Mouse (Mus musculus): ENCODE measurements at regions not wholly inside any gene's neighbourhood (a gene's known extent, or its start where the extent isn't known, plus 50 kb on each side); places are given as distances from the start of the nearest gene placed in this dataset.

DNA sequence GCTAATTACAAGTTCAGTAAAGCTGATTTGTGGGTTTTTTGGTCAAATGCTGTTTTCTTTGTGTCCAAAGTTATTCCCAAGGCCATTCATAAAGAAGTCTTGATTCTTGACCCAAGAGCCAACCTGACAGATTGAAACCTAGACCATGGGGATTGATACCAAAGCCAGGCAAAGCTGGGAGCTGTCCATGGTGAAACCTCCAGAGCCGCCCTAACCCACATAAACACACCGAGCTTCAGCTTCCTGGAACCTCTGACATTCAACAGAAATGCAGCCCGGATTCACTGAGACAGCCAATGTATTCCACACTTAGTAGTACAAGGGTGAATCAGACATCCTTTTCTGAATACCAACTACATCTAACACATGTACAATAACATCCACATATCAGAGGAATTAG is 386.7 kb upstream of the Zdhhc25 start:
- no peak for DNase-seq (ENCODE audit: low read depth)

DNA sequence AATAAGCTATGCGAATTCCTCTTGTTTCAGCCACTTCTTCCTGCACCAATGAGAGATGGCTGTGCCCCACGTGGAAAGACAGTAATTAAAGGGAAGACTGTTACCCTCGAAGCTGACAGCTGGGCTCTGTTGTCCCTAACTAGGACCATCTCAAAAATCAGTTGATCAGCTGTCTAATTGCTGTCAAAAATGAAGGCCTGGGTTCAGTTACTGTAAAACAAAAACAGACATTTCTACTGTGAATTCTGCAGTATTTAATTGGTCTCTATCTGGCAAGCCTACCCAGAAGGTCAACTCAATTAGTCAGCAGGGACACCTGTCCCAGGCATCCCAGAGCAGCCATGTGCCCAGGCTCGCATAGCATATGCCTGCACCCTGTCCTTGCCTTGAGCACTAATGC is 385.8 kb upstream of the Zdhhc25 start:
- no peak for DNase-seq (ENCODE audit: low read depth)

DNA sequence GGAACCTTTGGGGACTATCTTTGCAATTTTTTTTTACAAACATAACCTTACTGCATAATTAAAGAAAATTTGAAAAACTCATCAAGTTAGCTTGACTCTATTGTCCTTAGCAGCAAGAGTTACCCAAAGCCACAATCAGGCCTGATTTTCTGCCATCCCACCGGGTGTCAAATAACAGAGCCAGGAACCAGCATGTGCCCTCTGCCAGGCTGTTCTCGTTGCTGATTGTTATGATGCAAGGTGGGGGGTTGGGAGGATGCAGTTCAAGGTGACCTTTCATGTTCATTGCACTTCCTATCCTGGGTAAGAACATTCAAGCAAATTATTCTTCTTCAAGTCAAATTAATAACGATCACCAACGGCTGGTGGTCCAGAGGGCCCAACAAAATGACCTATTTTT is 370.6 kb upstream of the Zdhhc25 start:
- no peak for DNase-seq (ENCODE audit: low read depth)

DNA sequence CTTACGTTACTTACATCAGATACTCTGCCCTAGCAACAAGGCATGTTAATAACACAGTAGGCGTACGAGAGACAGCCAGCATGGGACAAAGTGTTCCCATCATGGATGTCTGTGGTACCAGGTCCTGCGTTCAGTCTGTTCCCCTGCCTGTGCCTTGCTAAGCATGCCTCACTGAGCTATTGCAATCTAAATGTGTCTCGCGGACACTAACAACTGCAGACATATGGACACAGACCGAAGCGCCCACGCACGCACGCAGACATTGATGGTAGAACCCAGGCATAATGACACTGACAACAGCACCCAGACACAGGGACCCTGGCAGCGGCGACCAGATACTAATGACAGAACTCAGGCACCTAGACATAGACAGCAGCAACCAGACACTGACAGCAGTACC is 355.5 kb upstream of the Zdhhc25 start:
- DNase-seq (ENCODE audit: low read depth) = no peak

DNA sequence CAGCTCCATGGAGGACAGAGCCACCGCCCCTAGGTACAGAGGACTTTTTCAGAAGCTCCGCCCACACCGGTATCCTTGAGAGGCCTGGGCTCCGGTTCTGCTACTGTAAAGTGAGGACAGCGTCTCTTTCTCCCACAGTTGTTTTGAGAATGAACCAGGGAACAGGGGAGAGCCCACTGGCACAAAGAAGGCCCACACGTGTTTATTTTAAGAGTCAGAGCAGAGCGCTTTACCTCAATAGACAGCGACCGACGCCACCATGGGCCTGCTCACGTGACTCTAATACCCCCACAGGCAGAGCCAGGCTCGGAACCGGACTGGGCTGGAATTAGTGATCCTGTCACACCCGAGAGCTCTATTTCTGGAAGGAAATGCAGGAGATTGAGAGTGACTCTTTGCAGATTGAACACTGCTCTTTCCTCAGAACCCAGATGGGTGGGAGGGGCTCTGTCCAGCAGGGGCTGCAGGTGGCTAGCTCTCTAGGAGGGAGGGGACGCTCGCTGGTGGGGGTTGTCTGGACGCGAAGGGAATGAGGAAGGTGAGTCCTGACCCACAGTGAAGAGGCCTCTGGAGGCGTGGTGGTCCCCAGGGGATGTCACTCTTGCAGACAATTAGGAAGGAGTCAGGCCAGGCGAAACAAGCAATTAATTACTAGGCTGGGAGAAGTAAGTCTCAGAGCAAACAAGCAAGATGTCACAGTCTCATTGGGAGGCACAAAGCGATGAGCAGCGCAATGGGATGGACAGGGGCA is 354.4 kb upstream of the Zdhhc25 start:
- no peak for DNase-seq (ENCODE audit: low read depth)

DNA sequence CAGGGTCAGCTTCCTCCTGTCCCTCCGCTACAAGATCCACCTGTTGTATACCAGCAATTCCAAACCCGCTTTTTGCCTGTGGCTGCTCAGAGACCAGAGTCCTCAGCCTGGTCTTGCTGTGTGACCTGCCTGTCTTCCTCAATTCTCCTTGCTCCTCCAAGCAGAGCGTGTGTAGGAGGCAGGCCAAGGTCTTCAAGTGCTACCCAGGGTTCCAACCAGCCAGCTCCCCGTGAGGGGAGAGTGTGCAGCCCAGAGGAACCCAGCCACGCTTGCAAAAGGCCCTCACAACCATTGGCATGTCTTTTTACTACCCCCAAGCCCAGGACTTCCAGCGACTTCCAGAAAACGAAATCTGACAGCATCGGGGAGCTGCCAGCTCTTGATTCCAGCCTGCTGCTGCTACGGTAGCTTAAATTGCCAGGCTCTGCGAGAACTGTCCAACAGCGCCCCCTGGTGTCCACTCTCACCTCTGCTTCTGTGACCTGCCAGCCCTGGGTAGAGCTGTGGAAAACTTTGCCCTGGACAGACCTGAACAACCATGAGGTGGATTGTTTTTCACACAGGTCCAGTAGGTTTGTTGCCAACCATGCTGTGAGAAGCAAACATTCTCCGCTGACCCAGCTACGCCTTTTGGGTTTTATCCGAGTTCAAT is 352.0 kb upstream of the Zdhhc25 start:
- DNase-seq (ENCODE audit: low read depth) = peak; percentile 6

DNA sequence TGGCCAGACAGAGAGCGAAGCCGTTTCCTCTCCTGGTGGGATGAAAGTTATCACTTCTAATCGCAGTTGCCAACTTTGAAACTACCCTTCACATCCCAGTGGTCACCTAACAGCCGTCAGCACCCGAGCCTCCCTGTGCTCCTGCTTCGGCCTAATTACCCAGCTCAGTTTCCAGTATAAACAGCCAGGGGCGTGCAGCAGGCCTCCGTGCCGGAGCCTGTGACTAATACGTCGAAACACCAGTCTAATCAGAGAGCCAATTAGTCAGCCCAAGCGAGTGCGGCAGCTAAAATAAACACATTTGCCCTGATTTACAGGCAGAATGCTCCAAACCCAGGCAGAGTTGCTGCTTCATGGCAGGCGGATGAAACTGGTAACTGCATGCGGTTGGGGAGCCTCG is 312.1 kb upstream of the Zdhhc25 start:
- no peak for DNase-seq (ENCODE audit: low read depth)

DNA sequence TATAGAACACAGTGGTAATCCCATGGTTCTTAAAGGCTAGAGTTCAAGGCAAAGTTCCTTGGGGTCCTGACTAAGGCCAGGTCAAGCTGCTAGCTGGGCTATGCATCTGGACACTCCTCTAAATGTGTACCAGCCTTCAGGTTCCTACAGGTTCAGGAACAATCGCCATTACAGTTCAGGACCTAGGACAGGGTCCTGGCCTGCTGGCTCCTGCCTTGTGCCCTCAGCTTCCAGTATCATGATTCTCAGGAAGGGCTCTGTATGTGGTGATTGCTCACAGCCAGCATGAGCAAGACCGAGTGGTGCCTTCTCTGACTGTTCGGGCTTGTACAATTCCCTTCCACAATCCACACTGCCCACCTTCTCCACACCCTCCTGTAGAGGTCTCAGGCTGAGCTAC is 311.4 kb upstream of the Zdhhc25 start:
- DNase-seq (ENCODE audit: low read depth) = no peak

DNA sequence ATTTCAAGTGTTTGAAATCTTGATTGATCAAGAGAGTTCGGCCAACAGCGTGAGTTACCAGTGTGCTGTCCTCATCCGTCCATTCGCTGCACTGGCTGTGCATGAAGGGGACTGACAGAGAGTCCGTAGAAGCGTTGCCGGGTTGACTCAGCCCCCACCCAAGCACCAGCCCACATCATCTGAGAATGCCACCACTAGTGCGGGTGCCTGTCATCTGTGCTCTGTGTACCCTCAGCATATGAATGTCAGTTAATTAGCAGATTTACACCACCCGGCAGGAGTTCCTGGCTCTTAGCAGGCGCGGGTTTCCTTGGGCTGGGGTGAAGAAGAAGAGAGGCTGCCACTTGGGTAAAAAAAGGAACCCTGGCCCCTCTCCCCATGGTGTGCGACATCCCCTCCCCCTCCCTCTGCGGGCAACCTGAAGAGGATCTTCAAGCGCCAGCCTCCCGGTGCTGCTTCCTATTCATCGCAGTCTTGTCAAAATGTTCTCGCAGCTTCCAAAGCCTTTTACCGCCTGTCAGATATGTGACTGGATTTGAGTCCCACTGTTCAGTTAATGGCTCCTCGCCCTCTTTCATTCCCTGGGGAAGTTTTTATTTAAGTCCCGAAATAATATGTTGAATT is 309.2 kb upstream of the Zdhhc25 start:
- no peak for DNase-seq (ENCODE audit: low read depth)

DNA sequence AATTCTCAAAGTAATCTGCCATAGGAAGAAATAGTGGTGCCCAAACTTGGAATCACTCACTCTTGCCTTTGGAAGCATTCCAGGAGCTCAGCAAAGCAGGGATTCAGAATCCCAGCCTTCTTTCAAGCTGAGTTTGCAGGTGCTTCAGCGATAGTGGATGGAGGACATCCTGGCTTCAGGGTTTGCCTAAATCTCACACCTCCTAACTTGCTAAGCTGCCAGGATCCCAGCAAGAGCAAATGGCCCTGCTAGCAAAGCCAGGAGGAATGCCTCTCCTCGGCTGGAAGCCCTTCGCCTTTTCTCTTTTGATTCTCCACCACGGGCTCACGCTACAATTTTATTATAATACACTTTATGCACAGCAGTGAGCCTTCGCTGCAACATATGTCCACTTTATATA is 301.0 kb upstream of the Zdhhc25 start:
- DNase-seq (ENCODE audit: low read depth) = no peak

DNA sequence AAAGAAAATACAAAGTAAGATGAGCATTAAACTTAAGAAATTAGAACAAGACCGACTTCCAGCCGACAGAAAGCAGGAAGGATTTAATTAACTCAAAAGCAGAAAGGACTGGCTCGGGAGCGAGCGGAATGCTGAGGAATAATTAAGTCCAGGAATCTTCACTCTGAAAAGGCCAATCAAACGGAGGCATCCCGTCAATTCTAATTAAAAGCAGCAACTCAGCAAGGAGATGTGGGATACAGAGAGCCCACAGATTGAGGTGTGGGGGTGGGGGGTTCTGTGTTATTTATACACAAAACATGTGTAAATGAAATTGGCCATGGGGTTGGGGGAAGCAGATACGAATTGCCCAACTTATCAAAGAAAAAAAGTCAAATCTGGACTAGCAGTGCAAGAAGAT is 288.9 kb upstream of the Zdhhc25 start:
- DNase-seq (ENCODE audit: low read depth) = no peak

DNA sequence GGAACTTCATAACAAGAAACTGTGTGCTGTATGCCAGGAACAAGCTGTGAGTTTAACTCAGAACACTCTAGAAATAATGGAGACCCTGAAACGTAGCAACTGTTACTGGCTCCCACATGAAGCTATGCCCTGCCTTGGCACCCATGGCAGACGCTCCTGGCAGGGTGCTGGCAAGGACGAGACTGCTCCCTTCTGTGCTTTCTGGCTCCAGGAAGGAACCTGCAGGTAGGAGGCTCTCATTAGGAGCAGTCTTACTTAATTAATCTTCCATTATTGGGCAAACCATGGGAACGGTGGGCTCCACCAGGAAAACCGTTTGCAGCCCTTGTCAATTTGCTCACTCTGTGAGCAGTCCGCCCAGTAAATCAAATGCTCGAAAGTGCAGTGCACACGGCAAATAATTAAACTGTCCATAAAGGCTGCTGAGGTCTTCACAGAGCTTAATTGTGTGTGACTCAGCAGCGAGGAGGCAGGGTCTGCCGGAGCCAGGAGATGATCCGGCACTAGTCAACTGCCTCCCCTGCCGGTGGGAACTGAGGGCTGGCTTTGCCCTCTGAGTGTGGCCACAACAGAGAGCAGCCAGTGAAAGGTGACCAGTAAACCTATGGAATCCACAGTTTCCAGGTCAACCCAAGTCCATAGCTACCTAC is 285.2 kb upstream of the Zdhhc25 start:
- no peak for DNase-seq (ENCODE audit: low read depth)

DNA sequence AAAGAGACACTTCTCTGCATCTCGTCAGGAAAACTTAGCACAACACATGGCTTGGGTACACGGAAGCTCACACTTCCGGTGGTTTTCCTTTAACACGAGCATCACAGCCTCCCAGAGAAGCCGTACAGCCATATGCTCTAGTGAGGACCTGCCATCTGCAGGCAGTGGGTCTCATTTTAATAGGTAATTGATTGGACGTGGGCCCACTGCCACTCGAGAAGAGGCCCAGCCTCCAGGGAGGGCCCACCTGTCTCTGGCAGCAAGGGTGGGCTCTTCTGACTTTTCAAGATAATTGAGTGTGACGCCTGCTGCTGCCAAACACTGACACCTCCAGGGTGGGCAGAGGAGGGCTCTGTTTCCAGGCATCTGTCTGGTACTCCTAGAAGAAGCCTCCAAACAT is 282.1 kb upstream of the Zdhhc25 start:
- peak; percentile 29 for DNase-seq (ENCODE audit: low read depth)

DNA sequence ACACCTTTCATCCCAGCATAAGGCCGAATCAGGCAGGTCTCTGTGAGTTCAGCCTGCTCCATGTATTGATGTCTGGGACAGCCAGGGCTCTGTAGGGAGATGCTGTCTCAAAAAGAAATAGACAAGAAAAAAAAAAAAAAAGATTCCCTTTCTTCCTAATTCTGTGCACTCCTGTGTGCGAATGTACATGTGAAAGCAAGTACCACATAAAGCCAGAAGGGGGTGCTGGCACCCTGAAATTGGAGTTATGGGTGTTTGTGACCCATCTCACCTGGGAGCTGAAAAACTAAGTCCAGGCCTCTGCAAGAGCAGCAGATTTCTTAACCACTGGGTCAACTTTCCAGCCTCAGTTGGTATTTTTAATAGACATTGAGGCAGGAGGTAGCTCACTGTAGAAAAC is 280.6 kb upstream of the Zdhhc25 start:
- DNase-seq (ENCODE audit: low read depth) = peak; percentile 5

DNA sequence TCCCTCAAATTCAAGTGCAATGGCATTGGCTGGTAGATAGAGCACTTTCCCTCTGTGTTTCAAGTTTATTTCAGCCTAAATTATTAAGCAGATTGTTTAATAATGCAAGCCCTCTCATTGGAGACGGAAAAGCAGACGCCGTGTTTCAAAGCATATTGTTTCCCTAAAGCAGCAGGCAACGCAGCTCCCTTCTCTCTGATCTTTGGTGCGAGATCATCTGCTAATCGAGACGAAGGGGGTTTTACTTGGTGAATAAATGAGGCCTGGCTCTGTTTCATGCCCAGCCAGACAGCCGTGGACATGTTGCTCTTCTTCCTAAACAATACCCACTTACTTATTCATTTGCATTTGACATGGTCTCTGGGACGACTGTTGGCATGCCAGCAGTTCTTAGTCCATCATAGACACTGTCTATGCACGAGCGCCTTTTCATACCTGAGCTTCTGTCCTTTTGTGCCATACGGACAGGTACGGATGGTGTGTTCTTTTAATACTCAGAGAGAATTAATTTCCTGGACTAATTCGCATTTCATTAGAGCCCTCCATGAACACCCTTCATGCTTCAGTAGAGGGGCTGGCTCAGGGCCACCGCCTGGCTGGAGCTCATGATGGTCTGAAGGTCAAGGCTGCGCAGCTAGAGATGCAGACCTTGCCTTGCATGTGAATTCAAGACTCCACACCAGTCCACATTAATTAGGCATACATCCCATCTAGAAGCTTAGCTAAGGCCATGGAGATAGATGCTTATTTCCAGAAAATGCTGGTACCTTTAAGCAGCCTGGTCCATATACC is 276.3 kb upstream of the Zdhhc25 start:
- no peak for DNase-seq (ENCODE audit: low read depth)

DNA sequence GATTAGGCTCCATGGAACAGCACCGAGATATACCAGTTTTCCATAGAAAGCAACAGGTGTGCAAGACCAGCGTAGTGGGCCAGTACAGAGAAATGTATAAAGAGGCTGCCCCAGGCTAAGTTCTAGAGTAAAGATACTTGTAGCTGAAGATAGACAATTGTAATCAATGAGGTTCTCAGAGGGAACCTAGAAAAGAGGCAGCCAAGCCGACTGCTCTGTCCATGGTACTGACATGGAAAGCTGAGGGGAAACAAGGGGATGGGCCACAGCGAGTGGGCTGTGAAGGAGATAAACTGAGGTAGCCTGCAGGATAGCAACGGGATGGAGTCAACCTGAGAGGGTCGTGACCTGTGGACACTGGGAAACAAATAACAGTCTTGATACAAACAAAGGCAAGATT is 275.0 kb upstream of the Zdhhc25 start:
- DNase-seq (ENCODE audit: low read depth) = no peak

DNA sequence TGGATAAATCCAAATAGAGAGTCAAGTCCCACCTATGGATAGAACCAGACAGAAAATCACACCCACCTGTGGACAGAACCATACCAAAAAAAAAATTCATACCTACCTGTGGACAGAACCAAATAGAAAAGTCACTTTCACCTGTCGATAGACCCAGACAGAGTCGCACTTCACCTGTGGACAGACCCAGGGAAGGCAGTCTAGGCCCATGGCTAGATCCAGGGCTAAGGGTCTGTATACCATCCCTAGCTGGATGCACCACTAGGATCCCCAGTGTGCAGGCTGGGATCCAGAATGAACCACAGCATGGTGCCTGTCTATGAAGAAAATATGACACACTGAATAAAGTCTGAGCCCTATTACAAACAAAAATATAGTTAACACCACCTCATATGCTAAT is 246.9 kb upstream of the Zdhhc25 start:
- no peak for DNase-seq (ENCODE audit: low read depth)

DNA sequence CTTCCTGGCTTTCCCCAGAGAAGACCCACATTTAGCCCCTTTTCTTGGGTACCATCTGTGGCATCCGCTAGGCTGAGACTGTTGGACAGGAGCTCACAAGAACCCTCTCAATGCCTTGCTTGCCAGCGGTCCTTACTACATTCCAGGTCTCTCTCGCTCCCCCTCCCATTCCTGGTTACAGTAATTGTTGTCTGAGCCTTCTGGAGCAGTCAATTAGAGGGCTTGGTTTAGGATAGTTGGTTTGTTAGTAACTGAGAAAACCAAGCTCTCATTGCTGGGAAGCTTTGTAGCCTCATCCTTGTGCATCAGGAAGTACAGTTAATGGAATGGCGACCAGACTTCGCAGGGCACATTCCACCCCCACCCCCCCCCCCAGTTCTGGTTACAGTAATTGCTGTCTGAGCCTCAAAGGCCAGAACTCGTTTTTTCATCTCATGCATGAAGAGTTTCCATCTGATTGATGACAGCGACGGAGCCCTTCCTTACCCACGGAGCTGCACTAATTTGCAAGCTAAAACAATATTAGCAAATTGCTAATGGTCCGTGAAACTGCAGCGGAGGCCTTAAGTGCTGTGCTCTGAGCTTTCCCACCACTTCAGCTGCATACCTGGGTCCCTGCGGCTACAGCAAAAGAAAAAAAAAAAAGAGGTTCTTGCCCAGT is 239.6 kb upstream of the Zdhhc25 start:
- no peak for DNase-seq (ENCODE audit: low read depth)

DNA sequence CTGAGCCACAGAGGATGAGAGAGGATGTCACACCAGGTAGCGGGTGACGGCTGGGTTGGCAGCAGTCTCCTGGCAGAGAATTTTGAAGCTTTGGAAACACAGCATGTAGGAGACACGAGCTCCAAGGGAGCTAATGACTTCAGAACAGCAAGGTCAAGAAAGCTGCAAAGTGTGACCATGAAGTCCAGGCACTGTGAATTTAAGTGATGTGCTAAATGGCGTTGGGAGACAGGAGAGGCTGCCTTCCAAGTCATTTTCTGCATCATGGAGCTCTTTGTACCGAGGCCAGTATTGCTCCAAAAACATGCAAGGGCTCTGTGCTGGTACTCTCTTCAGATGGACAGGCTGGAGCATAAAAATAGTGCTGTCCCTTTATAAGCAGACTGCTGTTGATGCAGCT is 238.8 kb upstream of the Zdhhc25 start:
- no peak for DNase-seq (ENCODE audit: low read depth)

DNA sequence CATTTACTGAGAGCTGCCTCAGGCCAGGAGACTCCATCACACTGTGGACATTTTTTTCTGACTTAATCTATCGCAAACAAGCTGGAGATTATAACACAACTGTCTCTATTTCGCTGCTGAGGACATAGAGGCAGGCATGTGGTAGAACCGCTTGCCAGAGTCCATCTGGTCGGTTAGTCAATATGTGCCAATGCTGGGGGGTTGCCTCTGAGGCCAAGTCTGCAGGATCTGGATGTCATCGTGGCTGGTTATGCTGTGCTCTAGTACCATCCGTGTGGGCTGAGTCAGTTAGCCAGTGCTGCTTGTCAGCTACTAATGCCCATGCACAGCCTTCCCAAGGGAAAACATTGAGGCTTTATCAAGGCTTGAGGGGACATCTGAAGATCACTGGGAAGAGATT is 237.1 kb upstream of the Zdhhc25 start:
- DNase-seq (ENCODE audit: low read depth) = no peak

DNA sequence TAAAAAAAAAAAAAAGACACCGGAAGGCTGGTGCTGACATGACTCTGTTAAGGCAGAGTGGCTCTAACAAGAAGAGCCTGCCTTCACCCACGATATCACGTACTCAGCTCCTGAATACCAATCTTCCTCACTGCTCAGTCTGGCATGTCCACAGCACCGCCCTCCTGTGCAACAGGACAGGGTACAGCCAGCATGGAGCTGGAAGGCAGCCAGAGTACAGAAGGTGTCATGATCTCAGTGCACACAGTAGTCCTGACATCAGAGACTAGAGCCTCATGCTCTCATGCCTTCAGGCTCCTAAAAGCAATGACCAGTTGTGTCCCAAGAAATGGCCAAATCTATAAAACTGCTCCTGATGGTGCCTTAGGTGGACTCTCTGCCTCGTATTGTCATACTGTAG is 229.7 kb upstream of the Zdhhc25 start:
- DNase-seq (ENCODE audit: low read depth) = no peak

DNA sequence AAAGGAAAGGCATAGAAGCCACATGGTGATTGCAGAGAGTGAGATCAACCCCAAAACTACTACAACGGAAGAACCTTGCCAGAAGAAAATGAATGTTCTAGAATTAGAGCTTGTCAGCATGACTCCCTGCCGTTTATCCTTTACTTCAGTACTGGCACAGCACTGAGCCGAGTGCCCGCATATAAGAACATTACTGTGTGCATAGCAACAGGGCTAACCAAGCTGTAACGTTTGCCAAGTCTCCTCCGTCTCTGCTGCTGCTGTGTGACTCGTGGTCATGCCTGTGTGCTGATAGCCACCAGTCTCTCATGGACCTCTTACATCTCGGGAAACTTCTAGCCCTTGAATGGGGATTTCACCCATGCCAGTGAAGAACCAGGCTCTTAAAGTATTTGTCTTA is 228.1 kb upstream of the Zdhhc25 start:
- no peak for DNase-seq (ENCODE audit: low read depth)

Data from 416B (cell line).